Mouse (Mus musculus) kidney, embryonic 15.5 days (tissue): ENCODE measurements around the gene Pigc. TPM values are rescaled to one million over a fixed set of nuclear protein-coding genes. Genes with fewer than 3 reads are reported as not detected.

Experiments used
- ATAC-seq: fragments of 200-750 bp; cut with Nextera tagmentation; replicated peaks from 2 replicates; pipeline ENCODE4 v1.8.0; 2017; ENCODE audit warnings: moderate TSS enrichment; ENCODE audit not compliant: low FRiP score
- H3K27ac ChIP-seq: fragments of 300-500 bp; sonication (generic); 2 replicates; pipeline ENCODE4 v1.5.1; 2015; ENCODE audit warnings: mild to moderate bottlenecking, inconsistent platforms
- H3K27me3 ChIP-seq: fragments of 300-500 bp; sonication (generic); 2 replicates; pipeline ENCODE4 v1.6.1; 2015; ENCODE audit warnings: inconsistent platforms
- H3K36me3 ChIP-seq: fragments of 300-500 bp; sonication (generic); 2 replicates; pipeline ENCODE4 v1.6.1; 2015; ENCODE audit warnings: inconsistent platforms
- H3K4me1 ChIP-seq: fragments of 300-500 bp; sonication (generic); 2 replicates; pipeline ENCODE4 v1.6.1; 2015; ENCODE audit warnings: inconsistent platforms
- H3K4me2 ChIP-seq: fragments of 300-500 bp; sonication (generic); 2 replicates; pipeline ENCODE4 v1.6.1; 2015; ENCODE audit warnings: moderate library complexity, mild to moderate bottlenecking, inconsistent platforms
- H3K4me3 ChIP-seq: fragments of 300-500 bp; sonication (generic); replicated peaks from 2 replicates; pipeline ENCODE4 v1.5.1; 2015; ENCODE audit warnings: mild to moderate bottlenecking, inconsistent platforms
- H3K9ac ChIP-seq: fragments of 300-500 bp; sonication (generic); 2 replicates; pipeline ENCODE4 v1.6.1; 2015; ENCODE audit warnings: mild to moderate bottlenecking, inconsistent platforms
- H3K9me3 ChIP-seq: fragments of 300-500 bp; sonication (generic); replicated peaks from 2 replicates; pipeline ENCODE4 v1.6.1; 2016; ENCODE audit warnings: inconsistent platforms
- WGBS: fragments of 180-500 bp; shearing (Covaris S2); methylation state at CpG from one replicate; pipeline ENCODE4 v1.1.7; 2015; ENCODE audit warnings: mixed read lengths; 5-methylcytosine and 5-hydroxymethylcytosine counted together
- polyA plus RNA-seq: library from polyadenylated mRNA; unstranded; fragments of >200 nt; fragmentation: Nextera tagmentation; extraction: Ambion mirVana; gene quantifications from 2 replicates; pipeline ENCODE4 v1.2.1, GENCODE M21; 2015

Pigc gene
- polyA plus RNA-seq, 1 experiment from 2014 or later, result 39.7 TPM

DNA sequence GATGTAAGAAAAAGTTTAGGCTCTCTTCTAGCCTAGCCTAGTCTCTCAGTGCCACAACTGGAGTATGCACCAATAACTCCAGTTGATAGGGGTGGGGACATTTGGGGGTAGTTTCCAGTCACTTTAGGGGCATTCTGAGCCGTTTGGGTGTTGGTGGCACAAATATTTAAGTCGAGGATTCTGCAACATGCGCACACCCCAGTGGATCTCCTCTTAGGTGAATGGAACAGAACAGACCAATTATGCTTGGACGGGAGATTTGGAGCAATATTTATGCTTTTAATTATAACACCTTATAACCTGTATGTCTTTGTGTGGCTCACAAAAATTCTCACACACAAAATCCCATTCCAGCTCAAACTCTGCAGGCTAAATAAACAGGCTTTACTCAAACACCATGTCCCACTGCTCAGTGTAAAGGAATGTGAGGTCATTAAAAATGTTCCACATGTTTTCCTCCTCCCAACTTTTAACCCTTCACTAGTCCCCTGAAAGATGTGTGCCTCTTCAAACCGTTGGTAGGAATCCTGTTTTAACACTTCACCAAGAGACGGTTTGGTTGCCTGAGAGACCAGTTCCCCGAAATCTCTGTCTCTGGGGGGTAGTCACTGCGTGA lies 46.4 kb downstream of the Pigc start:
- Histone ChIP-seq H3K9me3 (no peaks in the 10 kb centered on the region), H3K27ac (peak overlapping the region; percentile 89), H3K9ac (no peak overlapping the region), H3K4me1 (peaks cover 54% of the 10 kb centered on the region), H3K4me2 (no peak overlapping the region), H3K27me3 (no peaks in the 10 kb centered on the region), H3K4me3 (no peak overlapping the region), H3K36me3 (no peaks in the 10 kb centered on the region)
- peak; percentile 44; the same call in 1 of the 2 replicates for ATAC-seq
- WGBS, result 29% methylated on average over 8 of the region's 8 CpGs

DNA sequence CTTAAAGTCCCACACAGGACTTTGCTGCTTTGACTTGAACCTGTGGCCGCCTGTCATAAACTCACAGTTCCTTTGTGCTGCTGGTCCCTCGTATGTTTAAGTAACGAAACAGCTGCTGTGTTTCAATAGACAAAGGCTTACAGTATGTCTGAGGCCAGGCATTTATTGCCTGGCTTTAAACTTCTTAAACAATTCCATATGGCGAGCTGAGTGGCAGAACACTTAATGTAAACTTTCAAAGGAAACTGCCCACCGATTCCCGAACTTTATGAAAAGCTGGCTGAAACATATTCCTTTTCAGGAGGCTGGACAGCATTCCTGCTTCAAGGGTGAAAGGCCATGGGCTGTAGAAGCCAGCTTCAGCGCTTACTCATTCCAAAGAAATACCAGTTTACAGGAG lies 48.0 kb downstream of the Pigc start:
- Histone ChIP-seq H3K9me3 (no peaks in the 10 kb centered on the region), H3K36me3 (no peaks in the 10 kb centered on the region), H3K27me3 (no peaks in the 10 kb centered on the region), H3K4me1 (peaks cover 65% of the 10 kb centered on the region), H3K9ac (no peak overlapping the region), H3K4me3 (no peak overlapping the region), H3K4me2 (peak overlapping the region; percentile 18; the same call in 1 of the 2 replicates), H3K27ac (peak overlapping the region; percentile 89)
- WGBS, result 14% methylated on average over 7 of the region's 7 CpGs
- ATAC-seq, result peak; percentile 52

DNA sequence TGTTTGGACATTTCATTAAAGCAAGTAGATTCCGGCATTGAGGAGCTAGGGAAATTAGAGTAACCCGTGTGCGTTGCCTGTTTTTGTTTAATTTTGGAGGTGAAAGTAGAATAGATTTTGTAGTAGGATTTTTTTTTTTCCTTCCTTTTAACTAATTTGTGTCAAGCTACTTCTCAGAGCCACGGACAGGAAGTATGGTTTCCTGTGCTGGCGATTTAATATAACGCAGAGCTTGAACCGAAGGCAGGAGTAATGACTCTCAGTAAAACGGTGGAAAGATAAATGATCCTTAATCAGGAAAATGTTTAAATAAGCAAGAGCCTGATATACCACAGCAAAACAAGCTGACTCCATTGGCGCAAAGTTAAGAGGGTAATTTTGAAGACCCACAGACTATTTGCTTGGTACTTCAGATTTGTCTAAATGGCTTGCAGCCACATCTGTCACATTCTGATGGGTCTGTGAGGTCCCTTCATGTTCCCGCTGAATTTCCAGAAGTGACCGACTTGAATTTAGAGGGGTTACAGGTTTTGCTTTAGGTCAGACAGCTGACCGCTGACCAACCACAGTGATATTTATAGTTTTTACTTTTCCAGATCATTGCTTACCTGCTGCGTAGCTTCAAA lies 49.1 kb downstream of the Pigc start:
- Histone ChIP-seq H3K9ac (no peak overlapping the region), H3K27me3 (no peaks in the 10 kb centered on the region), H3K4me1 (peaks cover 65% of the 10 kb centered on the region), H3K4me2 (peak overlapping the region; percentile 27; the same call in 1 of the 2 replicates), H3K4me3 (no peak overlapping the region), H3K36me3 (no peaks in the 10 kb centered on the region), H3K27ac (peak overlapping the region; percentile 89), H3K9me3 (no peaks in the 10 kb centered on the region)
- ATAC-seq, result no peak
- WGBS, result 15% methylated on average over 13 of the region's 13 CpGs

GRCm38 (mm10) chr1:162018601-162018977 lies 49.6 kb downstream of the Pigc start:
- no peaks in the 10 kb centered on the region for H3K27me3 ChIP-seq
- 0 out of 2 replicates have a peak overlapping the region, but pooled peaks have one; percentile 2 for H3K4me2 ChIP-seq
- no peak overlapping the region for H3K9ac ChIP-seq
- H3K9me3 ChIP-seq, result no peaks in the 10 kb centered on the region
- no peaks in the 10 kb centered on the region for H3K36me3 ChIP-seq
- peaks cover 61% of the 10 kb centered on the region for H3K4me1 ChIP-seq
- no peak overlapping the region for H3K4me3 ChIP-seq
- WGBS, result 35% methylated on average over 6 of the region's 6 CpGs
- ATAC-seq, result no peak
- peak overlapping the region; percentile 89 for H3K27ac ChIP-seq

DNA sequence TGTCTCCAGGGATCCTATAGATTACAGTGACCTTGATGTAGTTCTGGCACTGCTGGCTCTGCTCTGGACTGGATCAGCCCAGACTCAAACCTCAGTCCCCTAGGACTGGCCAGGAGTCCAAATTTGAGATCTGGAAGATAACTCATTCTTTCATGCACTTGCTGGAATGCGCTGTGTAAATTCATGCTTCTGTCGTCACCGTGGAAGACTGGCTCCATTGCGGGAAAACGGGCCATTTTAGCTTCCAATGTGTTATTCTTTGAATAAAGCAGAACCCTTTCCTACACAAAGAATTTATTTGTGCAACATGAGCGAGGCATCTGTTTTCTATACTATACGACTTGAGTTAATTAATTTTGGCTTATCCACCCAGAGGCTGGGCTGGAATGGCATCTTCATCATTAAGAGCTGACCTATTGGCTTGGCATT lies 51.3 kb downstream of the Pigc start:
- no peak for ATAC-seq
- Histone ChIP-seq H3K27me3 (no peaks in the 10 kb centered on the region), H3K9ac (no peak overlapping the region), H3K36me3 (no peaks in the 10 kb centered on the region), H3K4me1 (peaks cover 48% of the 10 kb centered on the region), H3K27ac (peak overlapping the region; percentile 33; the same call in 1 of the 2 replicates), H3K4me3 (no peak overlapping the region), H3K4me2 (no peak overlapping the region), H3K9me3 (no peaks in the 10 kb centered on the region)
- WGBS, result 50% methylated on average over 7 of the region's 7 CpGs

- peaks cover 43% of the 10 kb centered on the region for H3K4me1 ChIP-seq
- no peak overlapping the region for H3K4me2 ChIP-seq
- H3K27me3 ChIP-seq, result no peaks in the 10 kb centered on the region
- WGBS, result 56% methylated on average over 4 of the region's 4 CpGs
- H3K4me3 ChIP-seq, result no peak overlapping the region
- H3K36me3 ChIP-seq, result no peaks in the 10 kb centered on the region
- peak overlapping the region; percentile 33; the same call in 1 of the 2 replicates for H3K27ac ChIP-seq
- no peak for ATAC-seq
- no peak overlapping the region for H3K9ac ChIP-seq
- H3K9me3 ChIP-seq, result no peaks in the 10 kb centered on the region
Observed at GRCm38 (mm10) chr1:162020766-162021165, 51.8 kb downstream of the Pigc start.

Other genes starting within 250 kb of the Pigc start
- gene Fasl, start 180.7 kb upstream of the Pigc start, polyA plus RNA-seq, result not detected in 2 replicates
- gene Suco, start 92.5 kb upstream of the Pigc start, polyA plus RNA-seq, result 21.9 and 27.0 TPM in 2 replicates
- not detected in 2 replicates for gene 4930558K02Rik, start 10.4 kb downstream of the Pigc start, polyA plus RNA-seq